Mouse (Mus musculus): ENCODE measurements around the gene Galnt14. TPM values are rescaled to one million over a fixed set of nuclear protein-coding genes. Genes with fewer than 3 reads are reported as not detected.

The Galnt14 gene
- polyA plus RNA-seq, 1 experiment from 2014 or later, result 25.2 TPM

Other genes starting within 250 kb of the Galnt14 start
- 22.0 and 25.5 TPM in 2 replicates for gene Ehd3, start 93.7 kb upstream of the Galnt14 start, polyA plus RNA-seq (2015; fragmentation: Nextera tagmentation; extraction: Ambion mirVana)
- 0.31 and 0.70 TPM in 2 replicates for gene Xdh, start 239.7 kb upstream of the Galnt14 start, polyA plus RNA-seq (2015; fragmentation: Nextera tagmentation; extraction: Ambion mirVana)

Measured in midbrain, embryonic 16.5 days (tissue).